Mouse (Mus musculus): ENCODE results near the gene Ccdc92b. TPM values are rescaled to one million over a fixed set of nuclear protein-coding genes. Genes with fewer than 3 reads are reported as not detected.

Gene Ccdc92b
- polyA plus RNA-seq, 1 experiment from 2014 or later, result 0.72 TPM

DNA sequence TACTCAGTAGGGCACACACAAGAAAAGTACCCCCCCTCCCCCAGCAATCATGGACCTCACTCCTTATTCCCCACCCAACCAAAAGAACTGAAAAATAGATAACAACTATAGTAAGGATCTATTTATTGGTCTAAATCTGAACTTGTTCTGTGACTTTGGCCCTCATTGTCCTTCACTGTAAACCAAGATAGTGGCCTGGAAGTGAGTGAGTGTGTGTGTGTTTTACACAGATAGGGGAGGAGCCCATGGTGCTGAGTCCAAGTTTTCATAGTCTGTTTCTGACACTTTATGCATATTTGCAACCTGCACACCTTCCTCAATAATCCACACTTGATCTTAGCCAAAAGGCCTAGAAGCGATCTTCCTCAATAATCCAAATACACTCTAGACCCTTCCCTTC lies 29.3 kb downstream of the Ccdc92b start:
- WGBS, result 17% methylated on average over 1 of the region's 1 CpGs
- Histone ChIP-seq H3K4me3 (peak overlapping the region; percentile 73), H3K4me1 (peaks cover 48% of the 10 kb centered on the region), H3K27me3 (ENCODE audit: poor library complexity, severe bottlenecking) (0 out of 2 replicates have a peak, but pooled peaks cover 5% of the 10 kb centered on the region), H3K27ac (peak overlapping the region; percentile 91), H3K36me3 (replicated peaks) (peaks cover 12% of the 10 kb centered on the region), H3K9me3 (no peaks in the 10 kb centered on the region)
- no peak for DNase-seq (ENCODE audit: extremely low spot score, low spot score)

DNA sequence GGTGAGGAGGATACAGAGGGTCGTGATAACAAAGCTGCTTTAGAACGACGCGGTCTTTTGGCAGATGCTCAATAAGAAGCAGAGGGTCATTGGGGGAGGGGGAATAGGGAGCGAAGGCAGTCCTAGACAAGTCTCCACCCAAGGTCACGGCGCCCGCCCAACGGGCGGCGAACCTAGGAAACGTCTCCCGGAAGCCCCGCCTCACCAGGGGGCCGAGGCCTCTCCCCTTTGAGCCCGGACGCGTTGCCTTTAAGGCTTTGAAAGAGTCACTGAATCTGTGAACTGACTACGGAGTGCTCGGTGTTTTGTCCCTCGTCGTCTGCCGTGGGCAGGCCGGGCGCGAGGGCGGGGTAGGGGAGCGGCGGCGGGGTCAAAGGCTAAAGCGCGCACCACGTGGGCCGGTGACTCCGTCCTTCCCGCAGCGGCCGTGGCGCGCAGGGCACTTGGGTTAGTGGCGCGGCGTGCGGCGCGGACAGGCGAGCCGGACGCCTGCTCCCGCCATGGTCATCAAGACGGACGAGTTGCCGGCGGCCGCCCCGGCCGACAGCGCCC lies 29.8 kb downstream of the Ccdc92b start, which contains the start of gene Cluh:
Gene Cluh, plus strand, starts transcription at position 401 of the 552 bp plus-strand sequence.
- Histone ChIP-seq H3K9me3 (no peaks in the 10 kb centered on the region), H3K4me3 (peak within 1 kb of the TSS; percentile 73), H3K36me3 (replicated peaks) (peaks cover 16% of the 10 kb centered on the region), H3K4me1 (peaks cover 48% of the 10 kb centered on the region), H3K27ac (peak within 1 kb of the TSS; percentile 91), H3K27me3 (ENCODE audit: poor library complexity, severe bottlenecking) (0 out of 2 replicates have a peak, but pooled peaks cover 5% of the 10 kb centered on the region)
- WGBS, result under 1% methylated on average over 58 of the region's 58 CpGs
- peak; percentile 92 for DNase-seq (ENCODE audit: extremely low spot score, low spot score)

DNA sequence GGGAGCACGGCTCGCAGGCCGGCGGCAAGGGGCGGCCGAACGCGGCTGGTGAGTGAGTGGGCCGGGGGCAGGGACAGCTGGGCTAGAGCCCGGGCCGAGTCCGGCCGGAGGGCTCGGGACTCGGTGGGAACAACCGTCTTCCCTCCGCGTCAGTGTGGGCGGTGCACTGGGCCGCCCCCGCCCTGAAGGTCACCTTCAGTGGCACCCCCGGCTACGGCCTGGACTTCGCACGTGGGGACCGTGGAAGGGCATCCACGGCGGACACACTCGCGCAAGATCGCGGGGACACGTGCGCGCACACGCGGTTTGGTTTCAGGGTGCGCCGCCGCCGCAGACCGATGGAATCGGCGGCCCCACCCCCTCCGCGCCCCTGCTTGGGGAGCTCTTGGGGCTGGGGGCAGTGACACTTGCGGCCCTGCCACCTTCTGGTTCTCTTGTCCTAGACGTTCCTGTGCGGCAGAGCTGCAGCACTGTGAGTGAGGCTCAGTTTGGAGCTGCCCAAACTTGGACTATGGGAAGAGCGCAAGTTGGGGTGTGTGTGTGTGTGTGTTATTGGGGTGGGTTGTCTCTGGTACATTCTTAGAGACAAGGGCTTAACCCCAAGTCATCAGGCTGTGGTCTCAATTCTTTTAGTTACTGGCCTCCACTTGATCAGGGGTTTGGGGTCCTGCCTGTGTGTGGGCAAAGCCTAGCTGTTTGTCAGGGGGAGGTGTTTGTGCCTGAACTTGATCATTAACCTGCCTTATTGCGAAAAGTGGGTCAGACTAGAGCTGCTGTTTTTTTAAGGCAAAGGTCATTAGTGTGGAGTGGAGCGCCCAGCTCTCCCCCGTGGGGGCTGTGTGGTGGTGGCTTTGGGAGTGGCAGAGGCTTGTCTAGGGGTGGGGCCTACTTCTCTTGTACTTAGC lies 30.5 kb downstream of the Ccdc92b start:
- 3% methylated on average over 53 of the region's 53 CpGs for WGBS
- no peak for DNase-seq (ENCODE audit: extremely low spot score, low spot score)
- Histone ChIP-seq H3K27me3 (ENCODE audit: poor library complexity, severe bottlenecking) (0 out of 2 replicates have a peak, but pooled peaks cover 5% of the 10 kb centered on the region), H3K4me1 (peaks cover 48% of the 10 kb centered on the region), H3K9me3 (no peaks in the 10 kb centered on the region), H3K27ac (peak overlapping the region; percentile 91), H3K4me3 (peak overlapping the region; percentile 73), H3K36me3 (replicated peaks) (peaks cover 16% of the 10 kb centered on the region)

DNA sequence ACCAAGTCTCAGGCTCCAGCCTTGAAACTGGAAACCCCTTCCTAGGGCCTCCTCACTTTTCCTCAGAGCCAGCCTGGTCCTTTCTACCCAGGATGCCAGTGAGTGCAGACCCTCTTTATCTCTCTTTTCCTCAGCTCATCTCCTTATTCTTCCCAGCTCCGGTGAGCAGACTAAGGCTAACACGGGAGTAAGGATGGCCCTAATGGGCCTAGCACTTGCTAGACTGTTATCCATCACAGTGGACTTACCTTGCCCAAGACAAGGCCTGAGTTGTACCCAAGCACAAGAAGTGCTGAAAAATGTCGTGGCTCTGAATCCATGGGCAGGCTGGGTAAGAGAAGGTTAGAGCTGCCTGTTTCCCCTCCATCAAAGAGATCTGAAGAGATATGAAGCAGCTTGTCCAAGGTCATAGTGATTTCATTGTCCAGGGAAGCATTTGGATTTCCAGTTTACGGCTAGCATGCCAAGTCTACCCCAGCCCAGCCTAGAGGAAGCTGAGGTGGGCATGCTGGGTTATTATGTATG lies 31.2 kb downstream of the Ccdc92b start:
- Histone ChIP-seq H3K4me3 (peak overlapping the region; percentile 73), H3K9me3 (no peaks in the 10 kb centered on the region), H3K4me1 (peaks cover 48% of the 10 kb centered on the region), H3K27ac (peak overlapping the region; percentile 91), H3K27me3 (ENCODE audit: poor library complexity, severe bottlenecking) (0 out of 2 replicates have a peak, but pooled peaks cover 5% of the 10 kb centered on the region), H3K36me3 (replicated peaks) (peaks cover 16% of the 10 kb centered on the region)
- DNase-seq (ENCODE audit: extremely low spot score, low spot score), result no peak
- WGBS, result 68% methylated on average over 4 of the region's 4 CpGs

DNA sequence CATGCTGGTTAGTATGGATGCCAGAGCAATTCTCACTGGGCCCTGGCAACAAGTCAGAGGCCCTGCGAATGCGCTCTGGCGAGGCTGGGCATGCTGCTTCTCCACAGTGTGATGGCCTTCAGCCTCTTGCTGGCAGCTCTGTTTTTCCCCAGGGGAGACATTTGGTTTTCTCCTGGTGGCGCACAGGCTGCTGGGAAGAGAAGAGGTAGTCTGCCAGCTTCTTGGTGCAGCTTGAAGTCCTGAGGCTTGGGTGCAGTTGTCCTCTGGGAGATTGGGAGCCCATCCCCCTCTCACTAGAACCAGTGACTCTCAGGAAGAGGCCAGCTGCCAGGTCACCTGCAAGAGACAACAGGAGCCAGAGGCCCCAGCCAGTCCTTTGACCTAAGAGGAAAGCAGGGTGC lies 33.4 kb downstream of the Ccdc92b start:
- 0 out of 2 replicates have a peak overlapping the region, but pooled peaks have one; percentile 20 for H3K27ac ChIP-seq
- peaks cover 35% of the 10 kb centered on the region for H3K36me3 ChIP-seq (replicated peaks)
- peaks cover 2% of the 10 kb centered on the region; the same call in 1 of the 2 replicates for H3K9me3 ChIP-seq
- no peak for DNase-seq (ENCODE audit: extremely low spot score, low spot score)
- 90% methylated on average over 4 of the region's 4 CpGs for WGBS
- H3K4me3 ChIP-seq, result no peak overlapping the region
- H3K27me3 ChIP-seq (ENCODE audit: poor library complexity, severe bottlenecking), result 0 out of 2 replicates have a peak, but pooled peaks cover 3% of the 10 kb centered on the region
- peaks cover 48% of the 10 kb centered on the region for H3K4me1 ChIP-seq

DNA sequence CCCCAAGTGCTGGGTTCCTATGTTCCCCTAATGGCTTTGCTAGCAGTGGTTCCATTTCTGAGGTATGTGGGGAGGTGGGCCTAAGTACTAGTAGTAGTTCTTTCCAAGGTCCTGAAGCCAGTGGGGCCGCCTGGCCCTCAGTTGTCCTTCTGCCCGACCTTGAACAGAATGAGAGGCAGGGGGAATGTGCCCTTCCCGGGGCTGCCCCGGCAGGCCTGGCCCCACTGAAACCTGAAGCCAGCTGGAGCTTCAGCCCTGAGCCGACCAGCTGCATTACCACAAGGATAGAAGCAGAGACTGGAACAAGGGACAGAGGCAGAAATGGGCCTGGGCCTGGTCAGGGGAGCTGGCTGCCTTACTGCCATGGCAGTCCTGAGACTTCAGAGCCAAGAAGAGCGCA lies 34.0 kb downstream of the Ccdc92b start:
- Histone ChIP-seq H3K4me1 (peaks cover 47% of the 10 kb centered on the region), H3K9me3 (peaks cover 8% of the 10 kb centered on the region; the same call in 1 of the 2 replicates), H3K27ac (no peak overlapping the region), H3K27me3 (ENCODE audit: poor library complexity, severe bottlenecking) (no peaks in the 10 kb centered on the region), H3K4me3 (no peak overlapping the region), H3K36me3 (replicated peaks) (peaks cover 41% of the 10 kb centered on the region)
- DNase-seq (ENCODE audit: extremely low spot score, low spot score), result no peak
- 83% methylated on average over 6 of the region's 6 CpGs for WGBS

DNA sequence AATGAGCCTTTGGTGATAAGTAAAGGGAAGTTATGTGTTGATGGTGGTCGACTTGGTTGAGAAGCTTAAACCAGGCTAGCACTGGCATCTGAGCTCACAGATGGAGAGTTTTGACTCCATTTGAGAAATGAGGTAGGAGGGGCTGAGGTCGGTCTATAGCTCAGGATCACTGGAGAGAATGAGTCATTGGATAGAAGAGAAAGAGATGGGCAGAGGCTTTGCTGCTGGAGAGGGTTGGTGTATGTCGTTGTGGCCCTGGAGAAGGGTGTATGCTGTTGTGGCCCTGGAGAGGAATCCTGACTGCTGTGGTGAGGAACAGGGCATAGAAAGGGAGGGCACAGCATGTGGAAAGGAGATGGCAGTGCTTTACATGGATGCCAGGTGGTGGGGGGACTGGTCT lies 36.5 kb downstream of the Ccdc92b start:
- no peaks in the 10 kb centered on the region for H3K27me3 ChIP-seq (ENCODE audit: poor library complexity, severe bottlenecking)
- no peak overlapping the region for H3K4me3 ChIP-seq
- H3K4me1 ChIP-seq, result peaks cover 26% of the 10 kb centered on the region
- H3K9me3 ChIP-seq, result peaks cover 9% of the 10 kb centered on the region; the same call in 1 of the 2 replicates
- WGBS, result 94% methylated on average over 3 of the region's 3 CpGs
- no peak for DNase-seq (ENCODE audit: extremely low spot score, low spot score)
- no peak overlapping the region for H3K27ac ChIP-seq
- H3K36me3 ChIP-seq (replicated peaks), result peaks cover 66% of the 10 kb centered on the region

DNA sequence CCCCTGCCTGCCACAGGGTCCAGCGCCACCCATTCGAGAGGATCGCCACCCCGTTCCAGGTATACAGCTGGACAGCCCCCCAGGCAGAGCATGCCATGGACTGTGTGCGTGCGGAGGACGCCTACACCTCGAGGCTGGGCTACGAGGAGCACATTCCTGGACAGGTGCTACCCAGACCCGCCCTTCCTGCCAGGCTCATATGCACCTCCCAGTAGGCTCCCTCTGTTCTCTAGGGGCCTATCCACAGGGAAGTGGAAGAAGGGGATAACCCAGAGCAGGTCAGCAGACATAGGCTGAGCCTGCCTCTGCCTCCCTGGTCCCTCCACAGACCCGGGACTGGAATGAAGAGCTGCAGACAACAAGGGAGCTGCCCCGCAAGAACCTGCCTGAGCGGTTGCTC lies 40.9 kb downstream of the Ccdc92b start:
- peaks cover 94% of the 10 kb centered on the region for H3K36me3 ChIP-seq (replicated peaks)

DNA sequence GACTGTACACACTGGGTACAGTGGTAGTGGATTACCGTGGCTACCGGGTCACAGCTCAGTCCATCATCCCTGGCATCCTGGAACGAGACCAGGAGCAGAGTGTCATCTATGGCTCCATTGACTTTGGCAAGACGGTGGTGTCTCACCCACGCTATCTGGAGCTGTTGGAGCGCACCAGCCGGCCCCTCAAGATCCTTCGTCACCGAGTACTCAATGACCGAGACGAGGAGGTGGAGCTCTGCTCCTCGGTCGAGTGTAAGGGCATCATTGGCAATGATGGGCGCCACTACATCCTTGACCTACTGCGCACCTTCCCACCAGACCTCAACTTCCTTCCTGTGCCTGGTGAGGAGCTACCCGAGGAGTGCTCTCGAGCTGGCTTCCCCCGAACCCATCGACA lies 42.2 kb downstream of the Ccdc92b start:
- Histone ChIP-seq H3K4me1 (no peaks in the 10 kb centered on the region), H3K27ac (no peak overlapping the region), H3K27me3 (ENCODE audit: poor library complexity, severe bottlenecking) (no peaks in the 10 kb centered on the region), H3K9me3 (peaks cover 9% of the 10 kb centered on the region; the same call in 1 of the 2 replicates), H3K36me3 (replicated peaks) (peaks cover 100% of the 10 kb centered on the region), H3K4me3 (no peak overlapping the region)
- DNase-seq (ENCODE audit: extremely low spot score, low spot score), result no peak
- 96% methylated on average over 19 of the region's 19 CpGs for WGBS

More for the DNA sequence above, 40.9 kb downstream of the Ccdc92b start:
- Histone ChIP-seq H3K27ac (no peak overlapping the region), H3K27me3 (ENCODE audit: poor library complexity, severe bottlenecking) (no peaks in the 10 kb centered on the region), H3K9me3 (peaks cover 9% of the 10 kb centered on the region; the same call in 1 of the 2 replicates), H3K4me3 (no peak overlapping the region), H3K4me1 (no peaks in the 10 kb centered on the region)
- 96% methylated on average over 13 of the region's 13 CpGs for WGBS
- DNase-seq (ENCODE audit: extremely low spot score, low spot score), result no peak

DNA sequence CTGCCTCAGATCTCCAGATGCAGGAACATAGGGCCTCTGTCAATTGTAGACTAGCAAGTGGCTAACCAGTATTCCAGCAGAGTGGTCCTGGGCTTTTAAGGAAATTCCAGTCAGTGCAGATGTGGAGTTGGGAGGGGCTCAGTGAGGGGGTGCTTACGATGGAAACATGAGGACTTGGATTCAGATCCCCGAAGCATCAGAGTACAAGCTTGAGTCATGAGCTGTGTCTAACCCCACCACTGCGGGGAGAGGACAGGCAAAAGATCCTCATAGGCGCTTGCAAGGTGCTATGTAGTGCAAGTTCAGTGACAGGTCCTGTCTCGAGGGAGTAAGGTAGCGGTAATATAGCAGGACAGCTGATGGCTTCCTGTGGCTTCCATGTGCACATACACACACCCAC lies 42.8 kb downstream of the Ccdc92b start:
- H3K27me3 ChIP-seq (ENCODE audit: poor library complexity, severe bottlenecking), result no peaks in the 10 kb centered on the region
- H3K9me3 ChIP-seq, result peaks cover 9% of the 10 kb centered on the region; the same call in 1 of the 2 replicates
- WGBS, result 93% methylated on average over 6 of the region's 6 CpGs
- H3K27ac ChIP-seq, result no peak overlapping the region
- H3K4me1 ChIP-seq, result no peaks in the 10 kb centered on the region
- no peak for DNase-seq (ENCODE audit: extremely low spot score, low spot score)
- H3K4me3 ChIP-seq, result no peak overlapping the region
- peaks cover 100% of the 10 kb centered on the region for H3K36me3 ChIP-seq (replicated peaks)

DNA sequence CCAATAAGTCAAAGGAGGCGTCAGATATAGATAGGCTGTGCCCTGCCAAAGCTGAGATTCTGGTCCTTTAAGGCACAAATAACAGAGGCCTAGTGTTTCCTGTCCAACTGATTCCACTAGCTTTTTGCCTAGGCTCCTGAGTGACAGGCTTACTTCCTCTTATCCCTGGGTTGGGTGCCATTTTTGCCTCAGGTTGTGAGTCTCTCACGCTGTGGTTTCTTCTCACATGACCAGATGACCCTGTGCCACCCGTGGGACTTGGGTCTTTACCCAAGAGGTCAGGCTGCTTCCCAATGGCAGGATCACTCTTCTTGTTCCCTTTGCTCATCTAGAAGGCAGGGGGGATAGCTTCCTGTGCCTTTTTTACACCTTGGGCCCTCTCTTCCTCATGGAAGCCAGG lies 44.9 kb downstream of the Ccdc92b start:
- Histone ChIP-seq H3K4me1 (no peaks in the 10 kb centered on the region), H3K9me3 (no peaks in the 10 kb centered on the region), H3K27me3 (ENCODE audit: poor library complexity, severe bottlenecking) (no peaks in the 10 kb centered on the region), H3K36me3 (replicated peaks) (peaks cover 99% of the 10 kb centered on the region), H3K27ac (no peak overlapping the region), H3K4me3 (no peak overlapping the region)
- DNase-seq (ENCODE audit: extremely low spot score, low spot score), result no peak
- WGBS, result 94% methylated on average over 3 of the region's 3 CpGs

DNA sequence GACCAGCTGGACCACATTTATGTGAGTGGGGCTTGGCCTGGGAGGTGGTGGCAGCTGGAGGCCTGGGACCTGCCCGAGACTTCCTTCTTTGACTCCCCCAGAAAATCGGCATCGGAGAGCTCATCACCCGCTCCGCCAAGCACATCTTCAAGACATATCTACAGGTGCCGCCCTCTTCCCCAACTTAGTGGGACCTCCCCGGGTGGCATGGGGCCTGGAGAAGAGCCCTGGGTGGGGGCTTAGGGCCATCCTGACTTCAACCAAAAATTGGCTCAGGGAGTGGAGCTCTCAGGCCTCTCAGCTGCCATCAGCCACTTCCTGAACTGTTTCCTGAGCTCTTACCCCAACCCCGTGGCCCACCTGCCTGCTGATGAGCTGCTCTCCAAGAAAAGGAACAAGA lies 45.5 kb downstream of the Ccdc92b start:
- no peak for DNase-seq (ENCODE audit: extremely low spot score, low spot score)
- Histone ChIP-seq H3K27ac (no peak overlapping the region), H3K4me1 (no peaks in the 10 kb centered on the region), H3K9me3 (no peaks in the 10 kb centered on the region), H3K36me3 (replicated peaks) (peaks cover 99% of the 10 kb centered on the region), H3K4me3 (no peak overlapping the region), H3K27me3 (ENCODE audit: poor library complexity, severe bottlenecking) (no peaks in the 10 kb centered on the region)
- WGBS, result 94% methylated on average over 8 of the region's 8 CpGs
